Mouse (Mus musculus) hindbrain, embryonic 15.5 days (tissue): Measurements from ENCODE around the gene Slc22a29. TPM values are rescaled to one million over a fixed set of nuclear protein-coding genes. Genes with fewer than 3 reads are reported as not detected.
A peak's percentile ranks its signal among the peaks of the same experiment; 100 is the strongest.
"Not testable (repeated sequence)": the region's sequence is repeated elsewhere in the genome, so short reads cannot be mapped to it uniquely, and the experiment has no call there.

Source experiments
- ATAC-seq: fragments of 200-750 bp; cut with Nextera tagmentation; 2 replicates; pipeline ENCODE4 v1.8.0; 2017; ENCODE audit warnings: low read depth, moderate number of reproducible peaks, moderate TSS enrichment; ENCODE audit not compliant: low FRiP score
- H3K27ac ChIP-seq: fragments of 300-500 bp; sonication (generic); replicated peaks from 2 replicates; pipeline ENCODE4 v1.5.1; 2015; ENCODE audit warnings: mild to moderate bottlenecking, inconsistent platforms
- H3K27me3 ChIP-seq: fragments of 300-500 bp; sonication (generic); 2 replicates; pipeline ENCODE4 v1.6.1; 2015; ENCODE audit warnings: control low read depth, inconsistent platforms
- H3K36me3 ChIP-seq: fragments of 300-500 bp; sonication (generic); 2 replicates; pipeline ENCODE4 v1.6.1; 2015; ENCODE audit warnings: control low read depth, inconsistent platforms
- H3K4me1 ChIP-seq: fragments of 300-500 bp; sonication (generic); replicated peaks from 2 replicates; pipeline ENCODE4 v1.6.1; 2015; ENCODE audit warnings: control low read depth, inconsistent platforms
- H3K4me2 ChIP-seq: fragments of 300-500 bp; sonication (generic); 2 replicates; pipeline ENCODE4 v1.6.1; 2015; ENCODE audit warnings: moderate library complexity, mild to moderate bottlenecking, inconsistent platforms
- H3K4me3 ChIP-seq: fragments of 300-500 bp; sonication (generic); 2 replicates; pipeline ENCODE4 v1.5.1; 2015; ENCODE audit warnings: mild to moderate bottlenecking, inconsistent platforms
- H3K9ac ChIP-seq: fragments of 300-500 bp; sonication (generic); 2 replicates; pipeline ENCODE4 v1.6.1; 2015; ENCODE audit warnings: inconsistent platforms
- H3K9me3 ChIP-seq: fragments of 300-500 bp; sonication (generic); 2 replicates; pipeline ENCODE4 v1.6.1; 2016; ENCODE audit warnings: control low read depth, inconsistent platforms
- WGBS: fragments of 180-500 bp; shearing (Covaris S2); methylation state at CpG from one replicate; pipeline ENCODE4 v1.1.7; 2015; 5-methylcytosine and 5-hydroxymethylcytosine counted together
- polyA plus RNA-seq: library from polyadenylated mRNA; unstranded; fragments of >200 nt; fragmentation: Nextera tagmentation; extraction: Ambion mirVana; gene quantifications from 2 replicates; pipeline ENCODE4 v1.2.1, GENCODE M21; 2015

Gene Slc22a29
- polyA plus RNA-seq: not detected in 2 replicates

- Histone ChIP-seq H3K27ac (no peak within 1 kb of the TSS), H3K36me3 (no peaks in the 10 kb centered on the region), H3K4me2 (no peak within 1 kb of the TSS), H3K4me1 (no peaks in the 10 kb centered on the region), H3K9me3 (0 out of 2 replicates have a peak, but pooled peaks cover 7% of the 10 kb centered on the region), H3K4me3 (no peak within 1 kb of the TSS), H3K27me3 (no peaks in the 10 kb centered on the region), H3K9ac (no peak within 1 kb of the TSS)
- WGBS: 83% methylated on average over 2 of the region's 2 CpGs
- no peak for ATAC-seq
Observed at GRCm38 (mm10) chr19:8218800-8219199, at the start of gene Slc22a29. Slc22a29 (minus strand) TSS chr19:8218900.

- Histone ChIP-seq H3K4me1 (no peaks in the 10 kb centered on the region), H3K4me3 (no peak overlapping the region), H3K9ac (no peak overlapping the region), H3K4me2 (no peak overlapping the region), H3K27me3 (no peaks in the 10 kb centered on the region), H3K27ac (no peak overlapping the region), H3K9me3 (no peaks in the 10 kb centered on the region; the same call in 1 of the 2 replicates), H3K36me3 (no peaks in the 10 kb centered on the region)
- no peak for ATAC-seq
- 82% methylated on average over 3 of the region's 3 CpGs for WGBS
Observed at GRCm38 (mm10) chr19:8265324-8265723, 46.6 kb upstream of the Slc22a29 start.

- WGBS: 29% methylated on average over 3 of the region's 3 CpGs
- H3K27ac ChIP-seq: peak overlapping the region; percentile 82; the same call in 1 of the 2 replicates
- H3K4me2 ChIP-seq: peak overlapping the region; percentile 62
Observed at GRCm38 (mm10) chr19:8252705-8253037, 34.0 kb upstream of the Slc22a29 start.

GRCm38 (mm10) chr19:8251896-8252704 lies 33.4 kb upstream of the Slc22a29 start:
- no peaks in the 10 kb centered on the region for H3K36me3 ChIP-seq
- peak; percentile 97 for ATAC-seq

More at GRCm38 (mm10) chr19:8252705-8253037, 34.0 kb upstream of the Slc22a29 start:
- peak overlapping the region; percentile 54 for H3K4me3 ChIP-seq
- H3K27me3 ChIP-seq: no peaks in the 10 kb centered on the region
- peak overlapping the region; percentile 57 for H3K9ac ChIP-seq
- H3K36me3 ChIP-seq: no peaks in the 10 kb centered on the region
- ATAC-seq: peak; percentile 50
- H3K9me3 ChIP-seq: peaks cover 5% of the 10 kb centered on the region; the same call in 1 of the 2 replicates
- H3K4me1 ChIP-seq: no peaks in the 10 kb centered on the region

GRCm38 (mm10) chr19:8228916-8229315 lies 10.2 kb upstream of the Slc22a29 start:
- H3K4me2 ChIP-seq: no peak overlapping the region
- H3K27ac ChIP-seq: no peak overlapping the region
- no peaks in the 10 kb centered on the region for H3K4me1 ChIP-seq
- H3K36me3 ChIP-seq: no peaks in the 10 kb centered on the region
- no peak overlapping the region for H3K9ac ChIP-seq
- H3K9me3 ChIP-seq: 0 out of 2 replicates have a peak, but pooled peaks cover 5% of the 10 kb centered on the region
- no peak for ATAC-seq
- no peaks in the 10 kb centered on the region for H3K27me3 ChIP-seq
- H3K4me3 ChIP-seq: no peak overlapping the region

More at GRCm38 (mm10) chr19:8251896-8252704, 33.4 kb upstream of the Slc22a29 start:
- Histone ChIP-seq H3K9me3 (peaks cover 1% of the 10 kb centered on the region; the same call in 1 of the 2 replicates), H3K9ac (peak overlapping the region; percentile 57), H3K4me3 (peak overlapping the region; percentile 54), H3K27me3 (no peaks in the 10 kb centered on the region), H3K4me2 (peak overlapping the region; percentile 62), H3K4me1 (no peaks in the 10 kb centered on the region), H3K27ac (peak overlapping the region; percentile 82)
- 12% methylated on average over 49 of the region's 58 CpGs for WGBS

GRCm38 (mm10) chr19:8148787-8149523 lies 69.7 kb downstream of the Slc22a29 start:
- WGBS: 52% methylated on average over 2 of the region's 2 CpGs
- Histone ChIP-seq H3K9me3 (peaks cover 15% of the 10 kb centered on the region), H3K36me3 (no peaks in the 10 kb centered on the region), H3K27ac (no peak overlapping the region), H3K4me3 (no peak overlapping the region), H3K4me1 (no peaks in the 10 kb centered on the region), H3K9ac (no peak overlapping the region), H3K27me3 (no peaks in the 10 kb centered on the region), H3K4me2 (no peak overlapping the region)
- ATAC-seq: no peak

GRCm38 (mm10) chr19:8142716-8143115 lies 76.0 kb downstream of the Slc22a29 start:
- H3K4me3 ChIP-seq, H3K4me1 ChIP-seq, H3K4me2 ChIP-seq, H3K27ac ChIP-seq, H3K36me3 ChIP-seq, H3K9ac ChIP-seq, ATAC-seq, H3K9me3 ChIP-seq, H3K27me3 ChIP-seq: not testable (repeated sequence)
- 87% methylated on average over 2 of the region's 2 CpGs for WGBS

GRCm38 (mm10) chr19:8134127-8134841 lies 84.4 kb downstream of the Slc22a29 start:
- H3K4me1 ChIP-seq, ATAC-seq, H3K27me3 ChIP-seq, H3K9ac ChIP-seq, H3K9me3 ChIP-seq, H3K4me2 ChIP-seq, H3K36me3 ChIP-seq, H3K4me3 ChIP-seq, H3K27ac ChIP-seq: not testable (repeated sequence)
- 77% methylated on average over 14 of the region's 14 CpGs for WGBS

GRCm38 (mm10) chr19:8131881-8132280 lies 86.8 kb downstream of the Slc22a29 start, which contains the start of gene Slc22a28:
Slc22a28 (minus strand) TSS chr19:8131982.
- H3K36me3 ChIP-seq, H3K27ac ChIP-seq, H3K9me3 ChIP-seq, H3K9ac ChIP-seq, H3K4me1 ChIP-seq, H3K27me3 ChIP-seq, H3K4me3 ChIP-seq, ATAC-seq, H3K4me2 ChIP-seq: not testable (repeated sequence)
- 90% methylated on average over 2 of the region's 3 CpGs for WGBS
